Mouse (Mus musculus) heart, embryonic 12.5 days (tissue): ENCODE measurements around the gene Cyp4a29. TPM values are rescaled to one million over a fixed set of nuclear protein-coding genes. Genes with fewer than 3 reads are reported as not detected.
A peak's percentile ranks its signal among the peaks of the same experiment; 100 is the strongest.
"Not testable (repeated sequence)": the region's sequence is repeated elsewhere in the genome, so short reads cannot be mapped to it uniquely, and the experiment has no call there.

ENCODE experiments used
- ATAC-seq: fragments of 200-750 bp; cut with Nextera tagmentation; 2 replicates; pipeline ENCODE4 v1.8.0; 2017; ENCODE audit warnings: moderate TSS enrichment, moderate library complexity; ENCODE audit not compliant: insufficient number of reproducible peaks, low FRiP score
- H3K27ac ChIP-seq: fragments of 300-500 bp; sonication (generic); 2 replicates; pipeline ENCODE4 v1.5.1; 2016; ENCODE audit warnings: mild to moderate bottlenecking, moderate library complexity; ENCODE audit not compliant: poor library complexity, severe bottlenecking
- H3K27me3 ChIP-seq: fragments of 300-500 bp; sonication (generic); replicated peaks from 2 replicates; pipeline ENCODE4 v1.6.1; 2016; ENCODE audit warnings: mild to moderate bottlenecking, moderate library complexity
- H3K36me3 ChIP-seq: fragments of 300-500 bp; sonication (generic); 2 replicates; pipeline ENCODE4 v1.6.1; 2016; ENCODE audit warnings: mild to moderate bottlenecking, moderate library complexity
- H3K4me1 ChIP-seq: fragments of 300-500 bp; sonication (generic); replicated peaks from 2 replicates; pipeline ENCODE4 v1.6.1; 2016; ENCODE audit warnings: mild to moderate bottlenecking
- H3K4me2 ChIP-seq: fragments of 300-500 bp; sonication (generic); 2 replicates; pipeline ENCODE4 v1.6.1; 2016; ENCODE audit warnings: mild to moderate bottlenecking, moderate library complexity
- H3K4me3 ChIP-seq: fragments of 300-500 bp; sonication (generic); 2 replicates; pipeline ENCODE4 v1.5.1; 2016; ENCODE audit warnings: mild to moderate bottlenecking
- H3K9ac ChIP-seq: fragments of 300-500 bp; sonication (generic); 2 replicates; pipeline ENCODE4 v1.6.1; 2016; ENCODE audit warnings: mild to moderate bottlenecking, moderate library complexity
- H3K9me3 ChIP-seq: fragments of 300-500 bp; sonication (generic); replicated peaks from 2 replicates; pipeline ENCODE4 v1.6.1; 2016; ENCODE audit warnings: mild to moderate bottlenecking, moderate library complexity
- whole genome bisulfite sequencing: fragments of 180-500 bp; shearing (Covaris S2); methylation state at CpG from one replicate; pipeline ENCODE4 v1.1.7; 2016; 5-methylcytosine and 5-hydroxymethylcytosine counted together
- polyA plus RNA-seq: library from polyadenylated mRNA; unstranded; fragments of >200 nt; fragmentation: Nextera tagmentation; extraction: Ambion mirVana; gene quantifications from 2 replicates; pipeline ENCODE4 v1.2.1, GENCODE M21; 2016

Cyp4a29 gene
- not detected in 2 replicates for polyA plus RNA-seq

GRCm38 (mm10) chr4:115241784-115242183 is at the start of gene Cyp4a29:
Cyp4a29 (plus strand) TSS chr4:115242084.
- Histone ChIP-seq H3K4me3 (no peak within 1 kb of the TSS), H3K4me2 (no peak within 1 kb of the TSS), H3K9me3 (no peaks in the 10 kb centered on the region), H3K27ac (no peak within 1 kb of the TSS), H3K4me1 (no peaks in the 10 kb centered on the region), H3K9ac (no peak within 1 kb of the TSS), H3K27me3 (no peaks in the 10 kb centered on the region), H3K36me3 (no peaks in the 10 kb centered on the region)
- no peak for ATAC-seq
- 71% methylated on average over 3 of the region's 3 CpGs for WGBS

GRCm38 (mm10) chr4:115232901-115233300 is 9.0 kb upstream of the Cyp4a29 start:
- not testable (repeated sequence) for H3K36me3 ChIP-seq, H3K4me3 ChIP-seq, H3K4me2 ChIP-seq, H3K9ac ChIP-seq, H3K4me1 ChIP-seq, H3K27ac ChIP-seq, ATAC-seq, H3K9me3 ChIP-seq, H3K27me3 ChIP-seq
- WGBS = 71% methylated on average over 2 of the region's 2 CpGs

GRCm38 (mm10) chr4:115236462-115237096 is 5.3 kb upstream of the Cyp4a29 start:
- Histone ChIP-seq H3K36me3 (no peaks in the 10 kb centered on the region), H3K4me3 (no peak overlapping the region), H3K27me3 (no peaks in the 10 kb centered on the region), H3K9ac (no peak overlapping the region), H3K4me2 (no peak overlapping the region), H3K4me1 (no peaks in the 10 kb centered on the region), H3K9me3 (0 out of 2 replicates have a peak, but pooled peaks cover 4% of the 10 kb centered on the region), H3K27ac (no peak overlapping the region)
- no peak for ATAC-seq
- WGBS = 68% methylated on average over 1 of the region's 1 CpGs

GRCm38 (mm10) chr4:115264687-115265569 is 23.0 kb downstream of the Cyp4a29 start:
- not testable (repeated sequence) for H3K27ac ChIP-seq, H3K4me3 ChIP-seq, H3K4me1 ChIP-seq, ATAC-seq, H3K36me3 ChIP-seq, H3K27me3 ChIP-seq, H3K9me3 ChIP-seq, H3K9ac ChIP-seq, H3K4me2 ChIP-seq
- WGBS = 77% methylated on average over 3 of the region's 4 CpGs

GRCm38 (mm10) chr4:115278215-115278982 is 36.5 kb downstream of the Cyp4a29 start:
- ATAC-seq, H3K36me3 ChIP-seq, H3K4me3 ChIP-seq, H3K9ac ChIP-seq, H3K27ac ChIP-seq, H3K4me2 ChIP-seq, H3K27me3 ChIP-seq, H3K9me3 ChIP-seq, H3K4me1 ChIP-seq: not testable (repeated sequence)
- WGBS = 93% methylated on average over 2 of the region's 3 CpGs

- Histone ChIP-seq H3K9ac (peak overlapping the region; percentile 33; the same call in 1 of the 2 replicates), H3K4me3 (peak overlapping the region; percentile 44; the same call in 1 of the 2 replicates), H3K36me3 (no peaks in the 10 kb centered on the region), H3K27ac (no peak overlapping the region), H3K4me2 (peak overlapping the region; percentile 74), H3K9me3 (no peaks in the 10 kb centered on the region), H3K27me3 (no peaks in the 10 kb centered on the region), H3K4me1 (0 out of 2 replicates have a peak, but pooled peaks cover 4% of the 10 kb centered on the region)
- ATAC-seq = no peak; the same call in 1 of the 2 replicates
Observed at GRCm38 (mm10) chr4:115280342-115280741, 38.5 kb downstream of the Cyp4a29 start.

- WGBS = 17% methylated on average over 10 of the region's 10 CpGs
- H3K27ac ChIP-seq = not testable (repeated sequence)
- H3K9ac ChIP-seq = peak overlapping the region; percentile 33; the same call in 1 of the 2 replicates
Observed at GRCm38 (mm10) chr4:115280779-115281178, 38.9 kb downstream of the Cyp4a29 start.

GRCm38 (mm10) chr4:115281231-115281767 is 39.4 kb downstream of the Cyp4a29 start:
- Histone ChIP-seq H3K4me2 (peak overlapping the region; percentile 74), H3K4me3 (peak overlapping the region; percentile 44)
- H3K27ac ChIP-seq, H3K4me1 ChIP-seq, ATAC-seq, H3K27me3 ChIP-seq, H3K9me3 ChIP-seq, H3K36me3 ChIP-seq, H3K9ac ChIP-seq: not testable (repeated sequence)
- 16% methylated on average over 23 of the region's 23 CpGs for WGBS

More at GRCm38 (mm10) chr4:115280779-115281178, 38.9 kb downstream of the Cyp4a29 start:
- ATAC-seq, H3K27me3 ChIP-seq, H3K9me3 ChIP-seq, H3K4me1 ChIP-seq, H3K36me3 ChIP-seq: not testable (repeated sequence)
- Histone ChIP-seq H3K4me3 (peak overlapping the region; percentile 44), H3K4me2 (peak overlapping the region; percentile 74)

- not testable (repeated sequence) for H3K9ac ChIP-seq, H3K4me3 ChIP-seq, H3K4me1 ChIP-seq, H3K4me2 ChIP-seq, H3K9me3 ChIP-seq, ATAC-seq, H3K27ac ChIP-seq, H3K27me3 ChIP-seq, H3K36me3 ChIP-seq
Observed at GRCm38 (mm10) chr4:115298746-115299145, 56.9 kb downstream of the Cyp4a29 start, which contains the start of gene Cyp4a12a. Cyp4a12a (plus strand) TSS chr4:115299046.
